Mouse (Mus musculus) bone marrow, adult 2 months (tissue): ENCODE results near the gene Fanca.

ENCODE experiments used
- CTCF ChIP-seq: fragments of 200-500 bp; IDR thresholded peaks from 2 replicates; pipeline ENCODE4 v1.5.1; 2011; ENCODE audit warnings: low read length, control low read depth; ENCODE audit not compliant: control insufficient read depth, insufficient read depth
- POLR2A ChIP-seq: fragments of 200-500 bp; IDR thresholded peaks from 2 replicates; pipeline ENCODE4 v1.6.1; 2011; ENCODE audit warnings: low read depth, mild to moderate bottlenecking, control low read depth, low read length, borderline replicate concordance; ENCODE audit not compliant: control insufficient read depth

DNA sequence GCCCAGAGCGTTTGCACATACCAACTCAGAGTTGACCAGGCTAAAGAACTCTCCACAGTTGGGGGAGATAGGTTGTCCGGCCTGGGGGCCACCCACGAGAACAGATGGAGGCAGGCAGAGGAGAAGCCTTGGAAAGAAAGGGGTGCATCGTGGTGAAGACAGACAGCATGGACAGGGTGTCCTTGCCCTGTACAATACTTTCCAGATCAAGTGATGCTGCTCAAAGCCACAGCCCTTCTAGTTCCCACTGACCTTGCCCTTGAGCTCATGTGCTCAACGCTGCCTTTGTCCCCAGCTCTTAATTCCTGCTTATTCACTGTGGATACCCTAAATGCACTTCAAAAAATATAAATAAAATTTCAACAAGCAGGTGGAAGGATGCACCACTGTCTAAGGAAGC lies 43.9 kb downstream of the Fanca start:
- TF ChIP-seq CTCF = no peak
- no peak for TF ChIP-seq POLR2A
